Mouse (Mus musculus) gastrocnemius, postnatal 14 days (tissue): ENCODE data around the gene Pebp1. TPM values are rescaled to one million over a fixed set of nuclear protein-coding genes. Genes with fewer than 3 reads are reported as not detected.

ENCODE experiments used
- DNase-seq: peaks from one replicate; pipeline ENCODE4 v3.0.0; 2021; ENCODE audit warnings: mixed read lengths
- intact Hi-C: fragments of 180-260 bp; cut with DNase I; formaldehyde crosslinking; loops from one replicate; pipeline ENCODE4 v1.15.1; 2025; ENCODE audit warnings: low total_unique reads
- total RNA-seq, 2 experiments: library from RNA; stranded (reverse); gene quantifications; 2 replicates each; pipeline ENCODE4 v1.2.3; 2021

Pebp1 gene
- total RNA-seq, 2 experiments from 2014 or later: 293 to 295 TPM

GRCm38 (mm10) chr5:117250796-117251195, 36.6 kb downstream of the Pebp1 start:
- no peak for DNase-seq
- intact Hi-C loops: no loop called here

DNA sequence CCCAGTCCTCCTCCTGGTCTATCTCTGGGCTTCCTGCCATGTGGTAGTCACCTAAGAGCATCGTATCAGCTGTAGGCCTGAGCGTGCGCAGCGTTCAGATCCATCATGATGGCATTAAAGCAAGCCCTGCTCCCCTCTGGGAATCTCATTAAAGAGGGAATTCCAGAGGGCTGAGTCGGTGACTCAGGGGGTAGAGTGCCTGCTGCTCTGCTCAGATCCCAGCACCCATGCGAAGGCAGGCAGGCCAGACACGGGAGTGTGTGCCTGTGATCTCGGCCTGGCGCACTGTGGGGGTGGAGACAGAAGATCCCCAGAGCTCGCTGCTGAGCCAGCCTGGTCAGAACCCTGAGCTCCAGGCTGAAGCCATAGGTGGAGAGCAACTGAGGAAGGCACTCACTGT, 39.1 kb downstream of the Pebp1 start:
- no peak for DNase-seq
- intact Hi-C loops: no loop called here

DNA sequence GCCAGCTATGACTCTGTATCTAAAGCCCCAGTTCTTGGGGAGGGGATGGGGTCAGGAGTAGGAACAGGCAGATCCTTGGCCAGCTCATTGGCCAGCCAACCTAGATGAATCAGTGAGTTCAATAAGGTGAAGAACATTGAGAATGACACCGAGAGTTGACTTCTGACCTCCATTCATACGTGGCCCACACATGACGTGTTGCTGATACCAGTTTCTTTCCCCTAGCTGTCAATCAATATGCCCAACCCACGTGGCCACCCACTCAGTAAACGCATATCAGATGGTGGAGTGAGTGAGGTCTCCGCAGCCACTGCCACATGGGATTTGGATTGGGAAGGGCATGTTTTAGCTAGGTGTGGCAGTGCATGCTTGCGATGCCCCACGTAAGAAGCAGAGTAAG, 42.3 kb downstream of the Pebp1 start:
- intact Hi-C loops: no loop called here
- DNase-seq: no peak

- no peak for DNase-seq
- intact Hi-C loops: no loop called here
These were observed 44.5 kb downstream of the Pebp1 start for GRCm38 (mm10) chr5:117242671-117243478.

- intact Hi-C loops: no loop called here
- DNase-seq: no peak
These were observed 45.4 kb downstream of the Pebp1 start for GRCm38 (mm10) chr5:117241935-117242531.

GRCm38 (mm10) chr5:117240761-117241322, 46.6 kb downstream of the Pebp1 start:
- intact Hi-C loops: no loop called here
- DNase-seq: no peak

- DNase-seq: no peak
- intact Hi-C loops: no loop called here
These were observed 47.1 kb downstream of the Pebp1 start for GRCm38 (mm10) chr5:117240321-117240731.

- intact Hi-C loops: no loop called here
- DNase-seq: no peak
These were observed 48.3 kb downstream of the Pebp1 start for GRCm38 (mm10) chr5:117239106-117239505.

GRCm38 (mm10) chr5:117236540-117236939, 50.9 kb downstream of the Pebp1 start:
- no peak for DNase-seq

More at GRCm38 (mm10) chr5:117236540-117236939, 50.9 kb downstream of the Pebp1 start:
- intact Hi-C loops: no loop called here

Other genes with a start within 250 kb of the Pebp1 start
- 10 to 100 TPM; 40.5 to 44.4 TPM for gene Suds3, start 171.5 kb downstream of the Pebp1 start, total RNA-seq
- gene Taok3, start 167.5 kb downstream of the Pebp1 start, total RNA-seq: 1 to 10 TPM; 5.6 to 6.4 TPM
- 1 to 10 TPM; 6.0 to 8.8 TPM for gene Vsig10, start 31.5 kb upstream of the Pebp1 start, total RNA-seq
- gene Wsb2, start 69.7 kb upstream of the Pebp1 start, total RNA-seq: 10 to 100 TPM; 70.6 to 76.4 TPM
- 1 to 10 TPM; 2.8 to 4.3 TPM for gene Rfc5, start 101.4 kb upstream of the Pebp1 start, total RNA-seq
- gene Ksr2, start 126.4 kb upstream of the Pebp1 start, total RNA-seq: under 1 TPM; 0.04 to 0.08 TPM